Mouse (Mus musculus) liver, adult 2 months (tissue): Measurements from ENCODE around the gene Mogs. TPM values are rescaled to one million over a fixed set of nuclear protein-coding genes. Genes with fewer than 3 reads are reported as not detected.
"Not testable (repeated sequence)": the region's sequence is repeated elsewhere in the genome, so short reads cannot be mapped to it uniquely, and the experiment has no call there.

Experiments
- DNase-seq: peaks from one replicate; pipeline ENCODE4 v3.0.0-alpha.2; 2011; ENCODE audit warnings: low read depth, low spot score; ENCODE audit errors: extremely low read depth
- H3K27ac ChIP-seq: fragments of 200-500 bp; replicated peaks from 2 replicates; pipeline ENCODE4 v1.5.1; 2012; ENCODE audit warnings: low read depth, mild to moderate bottlenecking, control low read depth, inconsistent platforms, low read length; ENCODE audit not compliant: insufficient read depth
- H3K27me3 ChIP-seq: fragments of 200-500 bp; 2 replicates; pipeline ENCODE4 v1.6.1; 2012; ENCODE audit warnings: mild to moderate bottlenecking, moderate library complexity, low read length, inconsistent platforms; ENCODE audit not compliant: control insufficient read depth, insufficient read depth
- H3K36me3 ChIP-seq: fragments of 200-500 bp; 2 replicates; pipeline ENCODE4 v1.6.1; 2012; ENCODE audit warnings: low read length, inconsistent platforms; ENCODE audit not compliant: control insufficient read depth, insufficient read depth
- H3K4me1 ChIP-seq: fragments of 200-500 bp; 2 replicates; pipeline ENCODE4 v1.6.1; 2011; ENCODE audit warnings: low read length; ENCODE audit not compliant: control insufficient read depth, insufficient read depth
- H3K4me3 ChIP-seq: fragments of 200-500 bp; 2 replicates; pipeline ENCODE4 v1.5.1; 2011; ENCODE audit warnings: low read depth, mild to moderate bottlenecking, control low read depth, low read length, moderate library complexity; ENCODE audit not compliant: insufficient read depth
- H3K79me2 ChIP-seq: fragments of 200-500 bp; 2 replicates; pipeline ENCODE4 v1.6.1; 2012; ENCODE audit warnings: inconsistent platforms, mild to moderate bottlenecking, low read length, moderate library complexity; ENCODE audit not compliant: control insufficient read depth, insufficient read depth
- H3K9ac ChIP-seq: fragments of 200-500 bp; 2 replicates; pipeline ENCODE4 v1.6.1; 2012; ENCODE audit warnings: low read depth, mild to moderate bottlenecking, control low read depth, inconsistent platforms, low read length
- CTCF ChIP-seq: fragments of 200-500 bp; IDR thresholded peaks from 2 replicates; pipeline ENCODE4 v1.5.1; 2011; ENCODE audit warnings: low read depth, low read length, control low read depth
- POLR2A ChIP-seq: fragments of 200-500 bp; IDR thresholded peaks from 2 replicates; pipeline ENCODE4 v1.6.1; 2011; ENCODE audit warnings: low read length, control low read depth; ENCODE audit not compliant: insufficient read depth; ENCODE audit errors: extremely low read depth
- WGBS: fragments of 180-500 bp; shearing (Covaris S2); methylation state at CpG from one replicate; pipeline ENCODE4 v1.1.7; 2018; 5-methylcytosine and 5-hydroxymethylcytosine counted together
- polyA plus RNA-seq: library from polyadenylated mRNA; depleted of rRNA; stranded (reverse); fragments of >200 nt; gene quantifications from 2 replicates; pipeline ENCODE4 v1.2.3, GENCODE M21; 2012
- total RNA-seq: library from RNA; depleted of rRNA; stranded (reverse); fragments of >200 nt; gene quantifications from 2 replicates; pipeline ENCODE4 v1.2.3, GENCODE M21; 2014

The Mogs gene
- total and polyA plus RNA-seq, 2 experiments, result 28.2 to 66.1 TPM

DNA sequence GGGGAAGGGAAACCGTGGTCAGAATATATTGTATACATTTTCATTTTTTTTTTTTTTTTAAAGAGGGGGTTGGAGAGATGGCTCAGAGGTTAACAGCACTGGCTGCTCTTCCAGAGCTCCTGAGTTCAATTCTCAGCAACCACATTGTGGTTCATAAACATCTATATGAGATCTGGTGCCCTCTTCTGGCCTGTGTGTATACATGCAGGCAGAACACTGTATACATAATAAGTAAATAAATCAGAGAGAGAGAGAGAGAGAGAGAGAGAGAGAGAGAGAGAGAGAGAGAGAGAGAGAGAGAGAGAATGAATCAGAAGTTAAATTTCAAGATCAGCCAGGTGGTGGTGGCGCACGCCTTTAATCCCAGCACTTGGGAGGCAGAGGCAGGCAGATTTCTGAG lies 44.2 kb downstream of the Mogs start:
- H3K27ac ChIP-seq, H3K79me2 ChIP-seq, H3K27me3 ChIP-seq, H3K36me3 ChIP-seq, H3K4me3 ChIP-seq, H3K4me1 ChIP-seq, H3K9ac ChIP-seq: not testable (repeated sequence)
- DNase-seq, result peak; percentile 50
- 0 out of 2 replicates have a peak, but pooled peaks have one; percentile 11 for TF ChIP-seq CTCF
- WGBS, result 32% methylated on average over 3 of the region's 3 CpGs

GRCm38 (mm10) chr6:83161442-83161841 lies 46.1 kb downstream of the Mogs start:
- WGBS, result 43% methylated on average over 19 of the region's 19 CpGs
- Histone ChIP-seq H3K27me3 (no peaks in the 10 kb centered on the region), H3K36me3 (no peaks in the 10 kb centered on the region), H3K4me1 (peaks cover 5% of the 10 kb centered on the region; the same call in 1 of the 2 replicates), H3K4me3 (peak overlapping the region; percentile 44; the same call in 1 of the 2 replicates), H3K9ac (peak overlapping the region; percentile 84), H3K79me2 (peaks cover 6% of the 10 kb centered on the region; the same call in 1 of the 2 replicates), H3K27ac (no peak overlapping the region)
- TF ChIP-seq CTCF (no peak), POLR2A (no peak)
- DNase-seq, result no peak

DNA sequence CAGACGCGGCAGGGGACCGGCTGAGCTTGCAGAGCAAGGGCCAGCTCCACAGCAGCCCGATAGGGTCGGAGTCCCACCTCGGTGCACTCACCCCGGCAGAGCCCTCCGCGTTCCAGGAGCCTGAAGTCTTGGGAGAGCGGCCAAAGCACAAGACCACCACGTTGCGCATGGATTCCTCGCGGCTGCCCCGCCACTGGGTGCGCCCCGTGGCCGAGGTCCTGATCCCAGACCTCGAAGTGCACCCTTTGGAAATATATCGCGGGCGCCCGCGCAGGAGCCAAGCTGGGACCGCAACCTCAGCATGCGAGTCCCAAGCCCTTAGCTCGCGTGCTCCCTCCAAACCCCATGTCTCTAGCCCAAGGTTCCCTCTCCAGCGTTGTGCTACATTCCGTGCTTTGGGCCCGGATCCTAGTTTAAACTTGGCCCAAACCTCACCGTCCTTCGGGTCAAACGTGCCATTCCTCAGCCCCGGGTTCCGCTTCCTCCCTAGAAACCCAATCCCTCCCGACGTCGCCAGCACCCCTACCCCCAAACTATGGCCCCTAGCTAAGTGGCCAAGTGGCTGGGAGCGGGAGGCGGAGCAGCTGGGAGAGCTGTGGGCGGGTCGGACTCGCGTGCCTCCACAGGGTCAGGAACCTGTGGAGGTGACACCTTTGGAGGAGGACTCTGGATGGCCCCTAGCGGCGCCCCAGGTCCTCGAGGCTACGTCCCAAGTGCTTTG lies 46.8 kb downstream of the Mogs start:
- WGBS, result 1% methylated on average over 49 of the region's 49 CpGs
- no peaks in the 10 kb centered on the region for H3K36me3 ChIP-seq
- peak overlapping the region; percentile 84 for H3K9ac ChIP-seq
- H3K4me1 ChIP-seq, result peaks cover 5% of the 10 kb centered on the region; the same call in 1 of the 2 replicates
- peaks cover 6% of the 10 kb centered on the region; the same call in 1 of the 2 replicates for H3K79me2 ChIP-seq
- DNase-seq, result peak; percentile 72
- H3K4me3 ChIP-seq, result peak overlapping the region; percentile 44
- TF ChIP-seq CTCF, result peak; percentile 20; the same call in 1 of the 2 replicates
- TF ChIP-seq POLR2A, result 0 out of 2 replicates have a peak, but pooled peaks have one; percentile 52
- H3K27me3 ChIP-seq, result no peaks in the 10 kb centered on the region
- peak overlapping the region; percentile 68 for H3K27ac ChIP-seq

DNA sequence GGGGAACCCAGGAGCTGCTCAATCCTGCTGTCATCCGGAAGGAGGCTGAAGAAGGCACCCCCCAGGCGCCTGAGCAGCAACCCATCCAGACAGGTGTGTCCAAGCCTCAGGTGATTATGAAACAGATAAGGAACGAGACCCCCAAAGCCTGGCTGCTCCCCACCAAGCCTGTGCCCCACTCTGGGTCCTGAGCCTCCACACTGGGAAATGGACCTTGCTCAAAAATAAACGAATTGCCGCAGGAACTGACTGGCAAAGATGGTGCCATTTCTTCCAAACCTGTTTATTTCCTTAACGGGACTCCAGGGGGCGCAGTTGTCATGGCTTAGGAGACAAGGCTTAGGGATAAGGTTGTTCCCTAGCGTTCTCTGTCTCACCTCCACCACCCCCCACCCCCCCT lies 47.4 kb downstream of the Mogs start:
- H3K36me3 ChIP-seq, result no peaks in the 10 kb centered on the region
- no peaks in the 10 kb centered on the region for H3K27me3 ChIP-seq
- TF ChIP-seq POLR2A, result no peak
- TF ChIP-seq CTCF, result peak; percentile 60
- peak overlapping the region; percentile 68 for H3K27ac ChIP-seq
- peaks cover 6% of the 10 kb centered on the region; the same call in 1 of the 2 replicates for H3K79me2 ChIP-seq
- peak overlapping the region; percentile 44 for H3K4me3 ChIP-seq
- H3K4me1 ChIP-seq, result peaks cover 5% of the 10 kb centered on the region; the same call in 1 of the 2 replicates
- peak overlapping the region; percentile 84; the same call in 1 of the 2 replicates for H3K9ac ChIP-seq
- 1% methylated on average over 8 of the region's 8 CpGs for WGBS
- DNase-seq, result peak; percentile 74

GRCm38 (mm10) chr6:83165026-83165606 lies 49.8 kb downstream of the Mogs start:
- TF ChIP-seq CTCF (no peak), POLR2A (no peak)
- Histone ChIP-seq H3K27me3 (no peaks in the 10 kb centered on the region), H3K27ac (peak overlapping the region; percentile 42), H3K4me3 (peak overlapping the region; percentile 48), H3K36me3 (no peaks in the 10 kb centered on the region), H3K4me1 (peaks cover 5% of the 10 kb centered on the region; the same call in 1 of the 2 replicates), H3K79me2 (peaks cover 17% of the 10 kb centered on the region; the same call in 1 of the 2 replicates), H3K9ac (peak overlapping the region; percentile 63)
- DNase-seq, result peak; percentile 58
- 2% methylated on average over 6 of the region's 6 CpGs for WGBS
